Mouse (Mus musculus) macrophage (primary cell): Measurements from ENCODE around the gene Fam189b. TPM values are rescaled to one million over a fixed set of nuclear protein-coding genes. Genes with fewer than 3 reads are reported as not detected.

Source experiments
- H3K27ac ChIP-seq: fragments of 350-480 bp; formaldehyde crosslinking; 2 replicates; pipeline ENCODE4 v1.9.0; 2021
- H3K36me3 ChIP-seq: fragments of 350-480 bp; formaldehyde crosslinking; 2 replicates; pipeline ENCODE4 v1.9.0; 2021; ENCODE audit errors: inconsistent target
- H3K4me3 ChIP-seq: fragments of 350-480 bp; formaldehyde crosslinking; 2 replicates; pipeline ENCODE4 v1.9.0; 2021; ENCODE audit errors: inconsistent target
- H3K79me2 ChIP-seq: fragments of 350-480 bp; formaldehyde crosslinking; 2 replicates; pipeline ENCODE4 v1.9.0; 2021; ENCODE audit errors: inconsistent target
- WGBS: methylation state at CpG from one replicate; pipeline ENCODE4 v1.1.7; 2026; ENCODE audit warnings: inconsistent platforms; ENCODE audit not compliant: missing documents; 5-methylcytosine and 5-hydroxymethylcytosine counted together
- polyA plus RNA-seq: library from polyadenylated mRNA; stranded (reverse); fragments of 250-400 nt; gene quantifications from 3 replicates; pipeline ENCODE4 v1.2.4, GENCODE M21; 2018; ENCODE audit warnings: inconsistent platforms

Gene Fam189b
- polyA plus RNA-seq, 1 experiment from 2014 or later: 1.1 TPM

GRCm38 (mm10) chr3:89238494-89238893 is 55.6 kb downstream of the Fam189b start:
- H3K27ac ChIP-seq: no peak overlapping the region
- no peak overlapping the region for H3K4me3 ChIP-seq
- WGBS: 82% methylated on average over 12 of the region's 12 CpGs
- no peaks in the 10 kb centered on the region for H3K79me2 ChIP-seq
- H3K36me3 ChIP-seq: no peaks in the 10 kb centered on the region

Other genes with a start within 250 kb of the Fam189b start
- gene Ash1l, start 232.5 kb upstream of the Fam189b start, polyA plus RNA-seq: 11.3 to 14.9 TPM (median 12.2 TPM) in 3 replicates
- gene Dap3, start 232.0 kb upstream of the Fam189b start, polyA plus RNA-seq: 20.8 to 37.1 TPM (median 35.9 TPM) in 3 replicates
- 8.1 to 14.4 TPM (median 11.2 TPM) in 3 replicates for gene Rusc1, start 89.8 kb upstream of the Fam189b start, polyA plus RNA-seq
- gene Gm43738, start 82.0 kb upstream of the Fam189b start, polyA plus RNA-seq: not detected in 3 replicates
- gene Fdps, start 81.2 kb upstream of the Fam189b start, polyA plus RNA-seq: 31.5 to 168 TPM (median 106 TPM) in 3 replicates
- gene Pklr, start 47.0 kb upstream of the Fam189b start, polyA plus RNA-seq: not detected in 3 replicates
- 0.11 to 0.20 TPM (median 0.15 TPM) in 3 replicates for gene Hcn3, start 22.9 kb upstream of the Fam189b start, polyA plus RNA-seq
- 19.9 to 35.6 TPM (median 25.1 TPM) in 3 replicates for gene Clk2, start 18.3 kb upstream of the Fam189b start, polyA plus RNA-seq
- gene Scamp3, start 5.7 kb upstream of the Fam189b start, polyA plus RNA-seq: 79.6 to 84.3 TPM (median 80.5 TPM) in 3 replicates
- 205 to 294 TPM (median 220 TPM) in 3 replicates for gene Gba, start 19.8 kb downstream of the Fam189b start, polyA plus RNA-seq
- gene Thbs3, start 32.0 kb downstream of the Fam189b start, polyA plus RNA-seq: 0.17 to 0.68 TPM (median 0.34 TPM) in 3 replicates
- 55.2 to 102 TPM (median 79.3 TPM) in 3 replicates for gene Mtx1, start 43.9 kb downstream of the Fam189b start, polyA plus RNA-seq
- not detected in 3 replicates for gene Muc1, start 45.9 kb downstream of the Fam189b start, polyA plus RNA-seq
- 30.5 to 54.3 TPM (median 43.8 TPM) in 3 replicates for gene Krtcap2, start 62.8 kb downstream of the Fam189b start, polyA plus RNA-seq
- 0.22 TPM in 1 of 3 replicates, not detected in the others for gene Trim46, start 63.2 kb downstream of the Fam189b start, polyA plus RNA-seq
- gene Dpm3, start 76.2 kb downstream of the Fam189b start, polyA plus RNA-seq: 23.7 to 90.4 TPM (median 70.3 TPM) in 3 replicates
- gene Slc50a1, start 87.4 kb downstream of the Fam189b start, polyA plus RNA-seq: 18.0 to 31.9 TPM (median 31.9 TPM) in 3 replicates
- 0.20 to 0.25 TPM in 2 of 3 replicates, not detected in the other for gene Efna1, start 98.0 kb downstream of the Fam189b start, polyA plus RNA-seq
- not detected in 3 replicates for gene Efna3, start 139.8 kb downstream of the Fam189b start, polyA plus RNA-seq
- gene Efna4, start 154.9 kb downstream of the Fam189b start, polyA plus RNA-seq: not detected in 3 replicates
- gene Adam15, start 166.9 kb downstream of the Fam189b start, polyA plus RNA-seq: 143 to 250 TPM (median 157 TPM) in 3 replicates
- gene Dcst2, start 178.8 kb downstream of the Fam189b start, polyA plus RNA-seq: not detected in 3 replicates
- not detected in 3 replicates for gene Dcst1, start 182.1 kb downstream of the Fam189b start, polyA plus RNA-seq
- gene Zbtb7b, start 211.6 kb downstream of the Fam189b start, polyA plus RNA-seq: 41.6 to 50.1 TPM (median 42.1 TPM) in 3 replicates
- not detected in 3 replicates for gene Lenep, start 219.7 kb downstream of the Fam189b start, polyA plus RNA-seq
- 11.3 to 17.1 TPM (median 16.4 TPM) in 3 replicates for gene Flad1, start 228.7 kb downstream of the Fam189b start, polyA plus RNA-seq
- gene Cks1b, start 235.2 kb downstream of the Fam189b start, polyA plus RNA-seq: 6.1 to 27.6 TPM (median 13.1 TPM) in 3 replicates
- 32.7 to 33.3 TPM (median 32.9 TPM) in 3 replicates for gene Shc1, start 235.3 kb downstream of the Fam189b start, polyA plus RNA-seq
- gene Pygo2, start 247.1 kb downstream of the Fam189b start, polyA plus RNA-seq: 7.7 to 18.5 TPM (median 16.4 TPM) in 3 replicates